ENCODE assay signal across 8 mouse cellular contexts in genomic region chr5:24394165-24394894, GRCm38 (mm10). TPM values are rescaled to one million over a fixed set of nuclear protein-coding genes. Genes with fewer than 3 reads are reported as not detected.
A peak's percentile ranks its signal among the peaks of the same experiment; 100 is the strongest.
DNase-seq lines count a peak whose midpoint lies in the region; ATAC-seq and TF ChIP-seq lines count a peak whose summit lies in the region.

No protein-coding gene starts in this region.

- WGBS in heart, embryonic 12.5 days: 2% methylated on average over 36 of the region's 36 CpGs
- under 1% methylated on average over 36 of the region's 36 CpGs for WGBS in kidney, postnatal 0 days
- WGBS in liver, embryonic 11.5 days: 1% methylated on average over 36 of the region's 36 CpGs
- under 1% methylated on average over 36 of the region's 36 CpGs for WGBS in stomach, embryonic 14.5 days

- H3K9ac ChIP-seq in heart, embryonic 12.5 days: peak overlapping the region; percentile 56
- peak overlapping the region; percentile 64; the same call in 1 of the 2 replicates for H3K9ac ChIP-seq in kidney, postnatal 0 days (ENCODE audit: low read depth, low read length)
- H3K9ac ChIP-seq in liver, embryonic 11.5 days (ENCODE audit: low read depth, low read length): peak overlapping the region; percentile 67
- no peak overlapping the region; the same call in 1 of the 2 replicates for H3K9ac ChIP-seq in stomach, embryonic 14.5 days (replicated peaks; ENCODE audit: low read depth, low read length)

- ATAC-seq in erythroid progenitor cell, adult 5-6 weeks (replicated peaks; ENCODE audit: low FRiP score, poor library complexity, severe bottlenecking): peak; percentile 93
- peak; percentile 96 for ATAC-seq in heart, embryonic 12.5 days (ENCODE audit: insufficient number of reproducible peaks, low FRiP score)
- ATAC-seq in kidney, postnatal 0 days (replicated peaks; ENCODE audit: low FRiP score, low read depth): peak; percentile 97
- ATAC-seq in liver, embryonic 11.5 days (replicated peaks; ENCODE audit: low FRiP score): peak; percentile 94
- ATAC-seq in stomach, embryonic 14.5 days (ENCODE audit: insufficient number of reproducible peaks, insufficient read depth, low FRiP score, low read depth): peak; percentile 95

- peak overlapping the region; percentile 63 for H3K4me2 ChIP-seq in heart, embryonic 12.5 days
- peak overlapping the region; percentile 53 for H3K4me2 ChIP-seq in kidney, postnatal 0 days (ENCODE audit: low read length)
- peak overlapping the region; percentile 72 for H3K4me2 ChIP-seq in liver, embryonic 11.5 days
- peak overlapping the region; percentile 59 for H3K4me2 ChIP-seq in stomach, embryonic 14.5 days (replicated peaks; ENCODE audit: low read depth, low read length)

- H3K36me3 ChIP-seq in heart, embryonic 12.5 days: peaks cover 2% of the 10 kb centered on the region; the same call in 1 of the 2 replicates
- H3K36me3 ChIP-seq in kidney, postnatal 0 days (ENCODE audit: insufficient read depth, low read length): no peaks in the 10 kb centered on the region
- 0 out of 2 replicates have a peak, but pooled peaks cover 3% of the 10 kb centered on the region for H3K36me3 ChIP-seq in liver, embryonic 11.5 days (ENCODE audit: control insufficient read depth, insufficient read depth, low read length)
- H3K36me3 ChIP-seq in stomach, embryonic 14.5 days (ENCODE audit: control insufficient read depth, insufficient read depth, low read length): no peaks in the 10 kb centered on the region

- no peaks in the 10 kb centered on the region for H3K27me3 ChIP-seq in heart, embryonic 12.5 days (replicated peaks)
- H3K27me3 ChIP-seq in kidney, postnatal 0 days (ENCODE audit: insufficient read depth, low read length): no peaks in the 10 kb centered on the region
- 0 out of 2 replicates have a peak, but pooled peaks cover 5% of the 10 kb centered on the region for H3K27me3 ChIP-seq in liver, embryonic 11.5 days (replicated peaks; ENCODE audit: control insufficient read depth, insufficient read depth, low read length)
- no peaks in the 10 kb centered on the region for H3K27me3 ChIP-seq in stomach, embryonic 14.5 days (ENCODE audit: control insufficient read depth, insufficient read depth, low read length)

- peak; percentile 95 for DNase-seq in CD4-positive helper T cell, adult 2 months (ENCODE audit: low read depth, low spot score)
- peak; percentile 95 for DNase-seq in brain, embryonic 18.5 days (ENCODE audit: low read depth, low spot score)
- peak; percentile 97 for DNase-seq in kidney, postnatal 0 days (ENCODE audit: low spot score)
- DNase-seq in liver, embryonic 11.5 days (ENCODE audit: low spot score): peak; percentile 96
- peak; percentile 95 for DNase-seq in naive thymus-derived CD4-positive, alpha-beta T cell, adult 2 months (ENCODE audit: low read depth)

- no peaks in the 10 kb centered on the region for H3K9me3 ChIP-seq in heart, embryonic 12.5 days (replicated peaks)
- no peaks in the 10 kb centered on the region for H3K9me3 ChIP-seq in kidney, postnatal 0 days (replicated peaks; ENCODE audit: low read length)
- H3K9me3 ChIP-seq in liver, embryonic 11.5 days (ENCODE audit: control insufficient read depth, low read length): no peaks in the 10 kb centered on the region
- H3K9me3 ChIP-seq in stomach, embryonic 14.5 days (ENCODE audit: control insufficient read depth, low read depth, low read length): no peaks in the 10 kb centered on the region

- H3K27ac ChIP-seq in heart, embryonic 12.5 days (ENCODE audit: poor library complexity, severe bottlenecking): peak overlapping the region; percentile 79
- H3K27ac ChIP-seq in kidney, postnatal 0 days: peak overlapping the region; percentile 82
- H3K27ac ChIP-seq in liver, embryonic 11.5 days (ENCODE audit: low read depth, low read length): peak overlapping the region; percentile 64
- peak overlapping the region; percentile 79; the same call in 1 of the 2 replicates for H3K27ac ChIP-seq in stomach, embryonic 14.5 days (ENCODE audit: low read length)

- H3K4me3 ChIP-seq in heart, embryonic 12.5 days: peak overlapping the region; percentile 54
- H3K4me3 ChIP-seq in kidney, postnatal 0 days (replicated peaks; ENCODE audit: low read depth, low read length): peak overlapping the region; percentile 65
- H3K4me3 ChIP-seq in liver, embryonic 11.5 days (ENCODE audit: low read depth, low read length): peak overlapping the region; percentile 63
- H3K4me3 ChIP-seq in stomach, embryonic 14.5 days (ENCODE audit: low read depth, low read length): peak overlapping the region; percentile 56

- H3K4me1 ChIP-seq in heart, embryonic 12.5 days (replicated peaks): peaks cover 21% of the 10 kb centered on the region
- no peaks in the 10 kb centered on the region; the same call in 1 of the 2 replicates for H3K4me1 ChIP-seq in kidney, postnatal 0 days (replicated peaks; ENCODE audit: insufficient read depth, low read length)
- H3K4me1 ChIP-seq in liver, embryonic 11.5 days (replicated peaks; ENCODE audit: control insufficient read depth, insufficient read depth, low read length): peaks cover 13% of the 10 kb centered on the region
- peaks cover 7% of the 10 kb centered on the region; the same call in 1 of the 2 replicates for H3K4me1 ChIP-seq in stomach, embryonic 14.5 days (ENCODE audit: control insufficient read depth, insufficient read depth, low read length)

- TF ChIP-seq CTCF in kidney, postnatal 0 days (IDR thresholded peaks at IDR 0.05; ENCODE audit: low read depth): peak; percentile 90

RNA-seq across cellular contexts. Expression of gene Abcb8, which starts 0.9 kb away (rescaled TPM):
- total RNA-seq in erythroid progenitor cell, adult 5-6 weeks (2015; ENCODE audit: low replicate concordance): 11.9 TPM in 1 of 2 replicates, not detected in the other
- 1.7 and 8.0 TPM in 2 replicates for total RNA-seq in erythroid progenitor cell, adult 5-6 weeks (2017; ENCODE audit: low replicate concordance)
- 52.7 and 57.4 TPM in 2 replicates for polyA plus RNA-seq in heart, embryonic 12.5 days (2016; fragmentation: Nextera tagmentation; extraction: Ambion mirVana)
- 48.6 and 51.7 TPM in 2 replicates for polyA plus RNA-seq in kidney, postnatal 0 days (2015; fragmentation: Nextera tagmentation; extraction: Ambion mirVana)
- 54.6 and 55.2 TPM in 2 replicates for polyA plus RNA-seq in liver, embryonic 11.5 days (2014; fragmentation: Nextera tagmentation; extraction: Ambion mirVana)
- 46.2 and 52.5 TPM in 2 replicates for polyA plus RNA-seq in stomach, embryonic 14.5 days (2014; fragmentation: Nextera tagmentation; extraction: Ambion mirVana)

RNA-seq across cellular contexts. Expression of gene Atg9b, which starts 2.4 kb away (rescaled TPM):
- total RNA-seq in erythroid progenitor cell, adult 5-6 weeks (2015; ENCODE audit: low replicate concordance): not detected in 2 replicates
- total RNA-seq in erythroid progenitor cell, adult 5-6 weeks (2017; ENCODE audit: low replicate concordance): not detected in 2 replicates
- polyA plus RNA-seq in heart, embryonic 12.5 days (2016; fragmentation: Nextera tagmentation; extraction: Ambion mirVana): 1.4 and 2.6 TPM in 2 replicates
- polyA plus RNA-seq in kidney, postnatal 0 days (2015; fragmentation: Nextera tagmentation; extraction: Ambion mirVana): 0.59 and 0.60 TPM in 2 replicates
- polyA plus RNA-seq in liver, embryonic 11.5 days (2014; fragmentation: Nextera tagmentation; extraction: Ambion mirVana): 0.75 and 1.0 TPM in 2 replicates
- 0.57 and 0.68 TPM in 2 replicates for polyA plus RNA-seq in stomach, embryonic 14.5 days (2014; fragmentation: Nextera tagmentation; extraction: Ambion mirVana)

RNA-seq across cellular contexts. Expression of gene Asic3, which starts 18.9 kb away (rescaled TPM):
- not detected in 2 replicates for total RNA-seq in erythroid progenitor cell, adult 5-6 weeks (2015; ENCODE audit: low replicate concordance)
- total RNA-seq in erythroid progenitor cell, adult 5-6 weeks (2017; ENCODE audit: low replicate concordance): not detected in 2 replicates
- polyA plus RNA-seq in heart, embryonic 12.5 days (2016; fragmentation: Nextera tagmentation; extraction: Ambion mirVana): 0.09 and 0.19 TPM in 2 replicates
- 0.40 and 0.46 TPM in 2 replicates for polyA plus RNA-seq in kidney, postnatal 0 days (2015; fragmentation: Nextera tagmentation; extraction: Ambion mirVana)
- 0.19 TPM in 1 of 2 replicates, not detected in the other for polyA plus RNA-seq in liver, embryonic 11.5 days (2014; fragmentation: Nextera tagmentation; extraction: Ambion mirVana)
- polyA plus RNA-seq in stomach, embryonic 14.5 days (2014; fragmentation: Nextera tagmentation; extraction: Ambion mirVana): 0.26 TPM in 1 of 2 replicates, not detected in the other

RNA-seq across cellular contexts. Expression of gene Cdk5, which starts 29.0 kb away (rescaled TPM):
- 6.3 and 10.8 TPM in 2 replicates for total RNA-seq in erythroid progenitor cell, adult 5-6 weeks (2015; ENCODE audit: low replicate concordance)
- 1.7 and 3.7 TPM in 2 replicates for total RNA-seq in erythroid progenitor cell, adult 5-6 weeks (2017; ENCODE audit: low replicate concordance)
- polyA plus RNA-seq in heart, embryonic 12.5 days (2016; fragmentation: Nextera tagmentation; extraction: Ambion mirVana): 32.0 and 35.9 TPM in 2 replicates
- polyA plus RNA-seq in kidney, postnatal 0 days (2015; fragmentation: Nextera tagmentation; extraction: Ambion mirVana): 47.2 and 51.3 TPM in 2 replicates
- polyA plus RNA-seq in liver, embryonic 11.5 days (2014; fragmentation: Nextera tagmentation; extraction: Ambion mirVana): 25.2 and 25.9 TPM in 2 replicates
- 46.4 and 47.7 TPM in 2 replicates for polyA plus RNA-seq in stomach, embryonic 14.5 days (2014; fragmentation: Nextera tagmentation; extraction: Ambion mirVana)

RNA-seq across cellular contexts. Expression of gene Slc4a2, which starts 29.3 kb away (rescaled TPM):
- total RNA-seq in erythroid progenitor cell, adult 5-6 weeks (2015; ENCODE audit: low replicate concordance): 16.6 and 44.4 TPM in 2 replicates
- 14.1 and 50.6 TPM in 2 replicates for total RNA-seq in erythroid progenitor cell, adult 5-6 weeks (2017; ENCODE audit: low replicate concordance)
- 31.1 and 39.4 TPM in 2 replicates for polyA plus RNA-seq in heart, embryonic 12.5 days (2016; fragmentation: Nextera tagmentation; extraction: Ambion mirVana)
- polyA plus RNA-seq in kidney, postnatal 0 days (2015; fragmentation: Nextera tagmentation; extraction: Ambion mirVana): 30.8 and 35.5 TPM in 2 replicates
- 20.5 and 22.4 TPM in 2 replicates for polyA plus RNA-seq in liver, embryonic 11.5 days (2014; fragmentation: Nextera tagmentation; extraction: Ambion mirVana)
- polyA plus RNA-seq in stomach, embryonic 14.5 days (2014; fragmentation: Nextera tagmentation; extraction: Ambion mirVana): 30.6 and 32.2 TPM in 2 replicates

Comparison
In these comparisons a context has a peak if more than half of its experiments do, and no peak if none do; other contexts are left out.
1. Peak in every context shown above with its lines: DNase-seq, ATAC-seq, H3K4me3 ChIP-seq and H3K27ac ChIP-seq.